Mouse (Mus musculus) liver, adult 2 months (tissue): ENCODE data around the gene Ten1. TPM values are rescaled to one million over a fixed set of nuclear protein-coding genes. Genes with fewer than 3 reads are reported as not detected.

Source experiments
- DNase-seq: peaks from one replicate; pipeline ENCODE4 v3.0.0-alpha.2; 2011; ENCODE audit warnings: low read depth, low spot score; ENCODE audit errors: extremely low read depth
- H3K27ac ChIP-seq: fragments of 200-500 bp; replicated peaks from 2 replicates; pipeline ENCODE4 v1.5.1; 2012; ENCODE audit warnings: low read depth, mild to moderate bottlenecking, control low read depth, inconsistent platforms, low read length; ENCODE audit not compliant: insufficient read depth
- H3K27me3 ChIP-seq: fragments of 200-500 bp; 2 replicates; pipeline ENCODE4 v1.6.1; 2012; ENCODE audit warnings: mild to moderate bottlenecking, moderate library complexity, low read length, inconsistent platforms; ENCODE audit not compliant: control insufficient read depth, insufficient read depth
- H3K36me3 ChIP-seq: fragments of 200-500 bp; 2 replicates; pipeline ENCODE4 v1.6.1; 2012; ENCODE audit warnings: low read length, inconsistent platforms; ENCODE audit not compliant: control insufficient read depth, insufficient read depth
- H3K4me1 ChIP-seq: fragments of 200-500 bp; 2 replicates; pipeline ENCODE4 v1.6.1; 2011; ENCODE audit warnings: low read length; ENCODE audit not compliant: control insufficient read depth, insufficient read depth
- H3K4me3 ChIP-seq: fragments of 200-500 bp; 2 replicates; pipeline ENCODE4 v1.5.1; 2011; ENCODE audit warnings: low read depth, mild to moderate bottlenecking, control low read depth, low read length, moderate library complexity; ENCODE audit not compliant: insufficient read depth
- H3K79me2 ChIP-seq: fragments of 200-500 bp; 2 replicates; pipeline ENCODE4 v1.6.1; 2012; ENCODE audit warnings: inconsistent platforms, mild to moderate bottlenecking, low read length, moderate library complexity; ENCODE audit not compliant: control insufficient read depth, insufficient read depth
- H3K9ac ChIP-seq: fragments of 200-500 bp; 2 replicates; pipeline ENCODE4 v1.6.1; 2012; ENCODE audit warnings: low read depth, mild to moderate bottlenecking, control low read depth, inconsistent platforms, low read length
- CTCF ChIP-seq: fragments of 200-500 bp; IDR thresholded peaks from 2 replicates; pipeline ENCODE4 v1.5.1; 2011; ENCODE audit warnings: low read depth, low read length, control low read depth
- POLR2A ChIP-seq: fragments of 200-500 bp; IDR thresholded peaks from 2 replicates; pipeline ENCODE4 v1.6.1; 2011; ENCODE audit warnings: low read length, control low read depth; ENCODE audit not compliant: insufficient read depth; ENCODE audit errors: extremely low read depth
- WGBS: fragments of 180-500 bp; shearing (Covaris S2); methylation state at CpG from one replicate; pipeline ENCODE4 v1.1.7; 2018; 5-methylcytosine and 5-hydroxymethylcytosine counted together
- polyA plus RNA-seq: library from polyadenylated mRNA; depleted of rRNA; stranded (reverse); fragments of >200 nt; gene quantifications from 2 replicates; pipeline ENCODE4 v1.2.3, GENCODE M21; 2012
- total RNA-seq: library from RNA; depleted of rRNA; stranded (reverse); fragments of >200 nt; gene quantifications from 2 replicates; pipeline ENCODE4 v1.2.3, GENCODE M21; 2014

The Ten1 gene
- total and polyA plus RNA-seq, 2 experiments: 3.0 to 5.3 TPM

GRCm38 (mm10) chr11:116174775-116175448, 23.7 kb upstream of the Ten1 start:
- TF ChIP-seq CTCF: no peak; the same call in 1 of the 2 replicates
- 71% methylated on average over 22 of the region's 22 CpGs for WGBS
- Histone ChIP-seq H3K9ac (no peak overlapping the region), H3K4me3 (no peak overlapping the region), H3K27me3 (no peaks in the 10 kb centered on the region), H3K27ac (no peak overlapping the region), H3K4me1 (peaks cover 4% of the 10 kb centered on the region; the same call in 1 of the 2 replicates), H3K79me2 (no peaks in the 10 kb centered on the region), H3K36me3 (peaks cover 75% of the 10 kb centered on the region)
- DNase-seq: peak; percentile 45

GRCm38 (mm10) chr11:116176010-116176409, 22.6 kb upstream of the Ten1 start:
- peak; percentile 37 for DNase-seq
- Histone ChIP-seq H3K27ac (no peak overlapping the region), H3K79me2 (no peaks in the 10 kb centered on the region), H3K27me3 (no peaks in the 10 kb centered on the region), H3K9ac (no peak overlapping the region), H3K4me1 (peaks cover 4% of the 10 kb centered on the region; the same call in 1 of the 2 replicates), H3K4me3 (no peak overlapping the region), H3K36me3 (peaks cover 85% of the 10 kb centered on the region)
- TF ChIP-seq CTCF: no peak
- no peak for TF ChIP-seq POLR2A
- WGBS: 62% methylated on average over 7 of the region's 7 CpGs

- Histone ChIP-seq H3K9ac (no peak overlapping the region), H3K27ac (no peak overlapping the region), H3K27me3 (no peaks in the 10 kb centered on the region), H3K4me1 (peaks cover 7% of the 10 kb centered on the region), H3K79me2 (peaks cover 4% of the 10 kb centered on the region; the same call in 1 of the 2 replicates), H3K4me3 (no peak overlapping the region), H3K36me3 (peaks cover 86% of the 10 kb centered on the region)
- TF ChIP-seq POLR2A: no peak
- no peak for TF ChIP-seq CTCF
- peak; percentile 65 for DNase-seq
- 38% methylated on average over 20 of the region's 20 CpGs for WGBS
These were observed 20.1 kb upstream of the Ten1 start for GRCm38 (mm10) chr11:116178411-116179121.

- Histone ChIP-seq H3K27me3 (no peaks in the 10 kb centered on the region), H3K27ac (no peak overlapping the region), H3K79me2 (peaks cover 25% of the 10 kb centered on the region), H3K4me3 (no peak overlapping the region), H3K9ac (no peak overlapping the region; the same call in 1 of the 2 replicates), H3K36me3 (peaks cover 88% of the 10 kb centered on the region), H3K4me1 (peaks cover 26% of the 10 kb centered on the region)
- DNase-seq: no peak
- WGBS: 39% methylated on average over 3 of the region's 3 CpGs
- TF ChIP-seq CTCF (0 out of 2 replicates have a peak, but pooled peaks have one; percentile 6), POLR2A (no peak)
These were observed 12.8 kb upstream of the Ten1 start for GRCm38 (mm10) chr11:116185836-116186235.

DNA sequence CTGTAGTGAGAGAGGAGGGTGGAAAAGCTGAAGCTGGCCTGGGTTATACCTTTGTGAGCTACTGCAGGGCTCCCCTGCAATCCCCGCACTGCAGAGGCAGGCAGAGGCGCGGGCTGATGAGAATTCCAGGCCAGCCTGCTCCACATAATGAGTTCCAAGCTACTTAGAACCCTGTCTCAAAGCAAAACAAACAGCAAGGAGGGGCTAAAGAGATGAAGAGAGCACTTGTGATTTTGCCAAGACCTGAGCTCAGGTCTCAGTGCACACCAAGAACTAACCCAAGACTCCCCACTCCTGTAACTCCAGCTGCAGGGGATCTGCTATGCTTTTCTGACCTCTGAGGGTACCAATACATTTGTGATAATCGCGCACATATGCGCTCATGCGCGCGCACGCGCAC, 12.3 kb upstream of the Ten1 start:
- Histone ChIP-seq H3K4me3 (no peak overlapping the region), H3K9ac (peak overlapping the region; percentile 32; the same call in 1 of the 2 replicates), H3K27ac (no peak overlapping the region), H3K27me3 (no peaks in the 10 kb centered on the region), H3K79me2 (peaks cover 29% of the 10 kb centered on the region), H3K36me3 (peaks cover 92% of the 10 kb centered on the region), H3K4me1 (peaks cover 29% of the 10 kb centered on the region)
- no peak for TF ChIP-seq CTCF
- DNase-seq: peak; percentile 59
- 78% methylated on average over 11 of the region's 11 CpGs for WGBS
